Mouse (Mus musculus): Measurements from ENCODE around the gene Glipr2.

Gene Glipr2

GRCm38 (mm10) chr4:43957292-43957845 lies at the start of gene Glipr2:
Glipr2 (plus strand) TSS chr4:43957401.
- ChIA-PET POLR2A (interaction anchor here in 3 of 4 experiments (0.7 to 6.0 kb wide), 26 partner anchors 8 to 395 kb away, joined by 3 to 98 read pairs (median 3); partner anchors contain the start of genes Ccin (in 1 of the 3), Creb3 (in 1 of the 3), Gba2 (in 1 of the 3) and Rgp1 (in 1 of the 3)), CTCF (interaction anchor here (0.7 to 3.5 kb wide), 17 partner anchors 11 to 327 kb away, joined by 3 to 14 read pairs (median 4); no protein-coding TSS in a partner anchor)

- POLR2A ChIA-PET: interaction anchor here in 2 of 4 experiments (0.8 to 1.8 kb wide), 5 partner anchors 10 to 113 kb away, joined by 3 to 4 read pairs (median 3); partner anchors contain the start of gene Clta (in 1 of the 2)
- CTCF ChIA-PET: interaction anchor here (0.6 to 1.8 kb wide), 10 partner anchors 7 to 419 kb away, joined by 3 to 9 read pairs (median 6); partner anchors contain the start of gene Arhgef39 (in 1 of the 4)
Measured at GRCm38 (mm10) chr4:43918221-43918620, 39.0 kb upstream of the Glipr2 start.

- ChIA-PET CTCF (interaction anchor here in 3 of 4 experiments (0.6 to 2.1 kb wide), 3 partner anchors 14 to 176 kb away, joined by 4 to 7 read pairs (median 4); no protein-coding TSS in a partner anchor), POLR2A (no interaction called here)
Measured at GRCm38 (mm10) chr4:43920602-43921001, 36.6 kb upstream of the Glipr2 start.

- ChIA-PET POLR2A (interaction anchor here in 3 of 4 experiments (0.8 to 4.3 kb wide), 19 partner anchors 8 to 89 kb away, joined by 3 to 32 read pairs (median 4); partner anchors contain the start of genes Ccin (in 2 of the 3) and Glipr2 (in 1 of the 3)), CTCF (interaction anchor here (0.5 to 7.4 kb wide), 86 partner anchors 7 to 919 kb away, joined by 3 to 132 read pairs (median 4); partner anchors contain the start of genes Ccin (in 3 of the 4), Reck (in 2 of the 4), Clta (in 1 of the 4) and Glipr2 (in 1 of the 4))
Measured at GRCm38 (mm10) chr4:43925125-43925524, 32.1 kb upstream of the Glipr2 start.

GRCm38 (mm10) chr4:43925779-43926178 lies 31.4 kb upstream of the Glipr2 start:
- POLR2A ChIA-PET: interaction anchor here in 3 of 4 experiments (0.6 to 4.3 kb wide), 20 partner anchors 9 to 88 kb away, joined by 3 to 32 read pairs (median 4); partner anchors contain the start of genes Ccin (in 2 of the 3) and Glipr2 (in 1 of the 3)
- CTCF ChIA-PET: interaction anchor here (0.5 to 7.4 kb wide), 85 partner anchors 8 to 919 kb away, joined by 3 to 132 read pairs (median 4); partner anchors contain the start of genes Ccin (in 3 of the 4), Reck (in 2 of the 4), Clta (in 1 of the 4) and Glipr2 (in 1 of the 4)

GRCm38 (mm10) chr4:43927826-43928225 lies 29.4 kb upstream of the Glipr2 start:
- POLR2A ChIA-PET: interaction anchor here in 2 of 4 experiments (0.7 to 4.3 kb wide), 6 partner anchors 14 to 122 kb away, joined by 3 to 32 read pairs (median 3); partner anchors contain the start of genes Ccin (in 1 of the 2) and Glipr2 (in 1 of the 2)
- CTCF ChIA-PET: interaction anchor here (0.6 to 7.4 kb wide), 13 partner anchors 10 to 421 kb away, joined by 3 to 132 read pairs (median 4); partner anchors contain the start of genes Ccin (in 2 of the 4) and Glipr2 (in 1 of the 4)

- ChIA-PET CTCF (interaction anchor here in 1 of 4 experiments (2.4 kb wide), 1 partner anchor 51 kb away, joined by 16 read pairs; the partner anchor contains the start of gene Ccin), POLR2A (interaction anchor here in 2 of 4 experiments (0.6 to 3.2 kb wide), 6 partner anchors 11 to 189 kb away, joined by 4 to 15 read pairs (median 5); partner anchors contain the start of gene Ccin (in 1 of the 2))
Measured at GRCm38 (mm10) chr4:43931877-43932276, 25.3 kb upstream of the Glipr2 start.

- POLR2A ChIA-PET: interaction anchor here in 2 of 4 experiments (0.7 to 1.4 kb wide), 7 partner anchors 9 to 40 kb away, joined by 3 to 6 read pairs (median 3); partner anchors contain the start of gene Glipr2 (in 1 of the 2)
Measured at GRCm38 (mm10) chr4:43936186-43936585, 21.0 kb upstream of the Glipr2 start.

GRCm38 (mm10) chr4:43936749-43937674 lies 20.2 kb upstream of the Glipr2 start:
- ChIA-PET CTCF (interaction anchor here (0.5 to 1.9 kb wide), 7 partner anchors 11 to 236 kb away, joined by 3 to 9 read pairs (median 4); no protein-coding TSS in a partner anchor), POLR2A (interaction anchor here in 3 of 4 experiments (0.7 to 1.4 kb wide), 9 partner anchors 8 to 39 kb away, joined by 3 to 6 read pairs (median 3); partner anchors contain the start of gene Glipr2 (in 1 of the 3))

More at GRCm38 (mm10) chr4:43936186-43936585, 21.0 kb upstream of the Glipr2 start:
- CTCF ChIA-PET: interaction anchor here in 3 of 4 experiments (0.8 to 1.9 kb wide), 5 partner anchors 10 to 46 kb away, joined by 3 to 6 read pairs (median 4); no protein-coding TSS in a partner anchor

- ChIA-PET POLR2A (interaction anchor here in 3 of 4 experiments (0.7 to 2.2 kb wide), 11 partner anchors 13 to 71 kb away, joined by 3 to 7 read pairs (median 4); partner anchors contain the start of gene Clta (in 1 of the 3)), CTCF (interaction anchor here in 3 of 4 experiments (0.7 to 2.1 kb wide), 4 partner anchors 16 to 461 kb away, joined by 3 to 8 read pairs (median 4); partner anchors contain the start of gene Ccin (in 1 of the 3))
Measured at GRCm38 (mm10) chr4:43941315-43941714, 15.9 kb upstream of the Glipr2 start.

- ChIA-PET CTCF (interaction anchor here (0.6 to 2.1 kb wide), 5 partner anchors 17 to 69 kb away, joined by 3 to 8 read pairs (median 4); partner anchors contain the start of gene Ccin (in 1 of the 4)), POLR2A (interaction anchor here (0.9 to 2.2 kb wide), 19 partner anchors 9 to 70 kb away, joined by 3 to 11 read pairs (median 4); partner anchors contain the start of genes Glipr2 (in 2 of the 4), Ccin (in 1 of the 4) and Clta (in 1 of the 4))
Measured at GRCm38 (mm10) chr4:43942421-43942820, 14.8 kb upstream of the Glipr2 start.

- CTCF ChIA-PET: interaction anchor here in 1 of 4 experiments (1.4 kb wide), 1 partner anchor 13 kb away, joined by 3 read pairs; no protein-coding TSS in a partner anchor
- POLR2A ChIA-PET: interaction anchor here in 1 of 4 experiments (0.5 kb wide), 1 partner anchor 17 kb away, joined by 3 read pairs; no protein-coding TSS in a partner anchor
Measured at GRCm38 (mm10) chr4:43947571-43947970, 9.6 kb upstream of the Glipr2 start.

- ChIA-PET CTCF (interaction anchor here in 2 of 4 experiments (0.6 to 3.5 kb wide), 16 partner anchors 11 to 328 kb away, joined by 3 to 14 read pairs (median 4); no protein-coding TSS in a partner anchor), POLR2A (interaction anchor here (0.7 to 6.0 kb wide), 25 partner anchors 8 to 396 kb away, joined by 3 to 98 read pairs (median 3); partner anchors contain the start of genes Ccin (in 1 of the 4), Creb3 (in 1 of the 4), Gba2 (in 1 of the 4) and Rgp1 (in 1 of the 4))
Measured at GRCm38 (mm10) chr4:43957846-43958461, 753 bp downstream of the Glipr2 start.

- ChIA-PET CTCF (interaction anchor here in 3 of 4 experiments (0.5 to 1.3 kb wide), 3 partner anchors 34 to 666 kb away, joined by 3 to 4 read pairs (median 3); no protein-coding TSS in a partner anchor), POLR2A (interaction anchor here (0.5 to 6.0 kb wide), 14 partner anchors 11 to 250 kb away, joined by 3 to 98 read pairs (median 4); partner anchors contain the start of genes Ccin (in 1 of the 4), Clta (in 1 of the 4) and Olfr71 (in 1 of the 4))
Measured at GRCm38 (mm10) chr4:43959523-43960179, 2.5 kb downstream of the Glipr2 start.

- POLR2A ChIA-PET: interaction anchor here in 3 of 4 experiments (0.9 to 6.0 kb wide), 7 partner anchors 12 to 53 kb away, joined by 3 to 98 read pairs (median 4); partner anchors contain the start of gene Ccin (in 1 of the 3)
- CTCF ChIA-PET: interaction anchor here in 1 of 4 experiments (0.5 kb wide), 1 partner anchor 666 kb away, joined by 4 read pairs; no protein-coding TSS in a partner anchor
Measured at GRCm38 (mm10) chr4:43960207-43960606, 3.0 kb downstream of the Glipr2 start.
